In genomic region chr17:36257241-36257947, GRCm38 (mm10) we compare ENCODE assay signal across 8 mouse cellular contexts. TPM values are rescaled to one million over a fixed set of nuclear protein-coding genes. Genes with fewer than 3 reads are reported as not detected.
DNase-seq lines count a peak whose midpoint lies in the region; ATAC-seq lines count a peak whose summit lies in the region.

No protein-coding gene starts in this region.

- under 1% methylated on average over 37 of the region's 37 CpGs for WGBS in forebrain, embryonic 11.5 days
- under 1% methylated on average over 37 of the region's 37 CpGs for WGBS in heart, embryonic 15.5 days
- WGBS in liver, embryonic 13.5 days (ENCODE audit: insufficient replicate concordance): under 1% methylated on average over 37 of the region's 37 CpGs
- under 1% methylated on average over 37 of the region's 37 CpGs for WGBS in stomach, embryonic 15.5 days

- peak overlapping the region; percentile 72 for H3K9ac ChIP-seq in forebrain, embryonic 11.5 days (ENCODE audit: low read length)
- peak overlapping the region; percentile 76 for H3K9ac ChIP-seq in heart, embryonic 15.5 days
- H3K9ac ChIP-seq in liver, embryonic 13.5 days: peak overlapping the region; percentile 83
- H3K9ac ChIP-seq in stomach, embryonic 15.5 days: peak overlapping the region; percentile 72

- peak; percentile 48 for DNase-seq in c-Kit-positive CD71-positive TER-119-negative erythroid progenitor cells, embryonic 14.5 days (ENCODE audit: low read depth)
- DNase-seq in forebrain, embryonic 11.5 days (ENCODE audit: low spot score): peak; percentile 82
- peak; percentile 86 to 93 for DNase-seq in kidney, postnatal 25 days
- DNase-seq in liver, embryonic 13.5 days: peak; percentile 52
- peak; percentile 78 for DNase-seq in neural tube, embryonic 10.5 days (ENCODE audit: extremely low spot score, low spot score)

- peak; percentile 94 for ATAC-seq in CD4-positive, CD25-positive, alpha-beta regulatory T cell, adult 4 months
- peak; percentile 96 for ATAC-seq in forebrain, embryonic 11.5 days (replicated peaks; ENCODE audit: low FRiP score)
- peak; percentile 93 for ATAC-seq in heart, embryonic 15.5 days (replicated peaks; ENCODE audit: insufficient number of reproducible peaks, insufficient read depth, low FRiP score, low read depth)
- peak; percentile 92 for ATAC-seq in liver, embryonic 13.5 days (ENCODE audit: low read depth)
- peak; percentile 96 for ATAC-seq in stomach, embryonic 15.5 days (ENCODE audit: insufficient read depth, low FRiP score, low read depth)

- H3K36me3 ChIP-seq in forebrain, embryonic 11.5 days (ENCODE audit: control insufficient read depth, insufficient read depth, low read length): peaks cover 11% of the 10 kb centered on the region; the same call in 1 of the 2 replicates
- H3K36me3 ChIP-seq in heart, embryonic 15.5 days: peaks cover 30% of the 10 kb centered on the region
- peaks cover 44% of the 10 kb centered on the region for H3K36me3 ChIP-seq in liver, embryonic 13.5 days
- H3K36me3 ChIP-seq in stomach, embryonic 15.5 days: peaks cover 18% of the 10 kb centered on the region; the same call in 1 of the 2 replicates

- H3K9me3 ChIP-seq in forebrain, embryonic 11.5 days (ENCODE audit: control insufficient read depth, low read length): no peaks in the 10 kb centered on the region
- no peaks in the 10 kb centered on the region for H3K9me3 ChIP-seq in heart, embryonic 15.5 days (replicated peaks)
- H3K9me3 ChIP-seq in liver, embryonic 13.5 days (replicated peaks): no peaks in the 10 kb centered on the region
- H3K9me3 ChIP-seq in stomach, embryonic 15.5 days: no peaks in the 10 kb centered on the region

- H3K27ac ChIP-seq in forebrain, embryonic 11.5 days (ENCODE audit: low read depth, low read length): 0 out of 2 replicates have a peak overlapping the region, but pooled peaks have one; percentile 27
- H3K27ac ChIP-seq in heart, embryonic 15.5 days: peak overlapping the region; percentile 80
- H3K27ac ChIP-seq in liver, embryonic 13.5 days: peak overlapping the region; percentile 77
- peak overlapping the region; percentile 86 for H3K27ac ChIP-seq in stomach, embryonic 15.5 days

- peak overlapping the region; percentile 46 for H3K4me2 ChIP-seq in forebrain, embryonic 11.5 days (ENCODE audit: low read depth, low read length, severe bottlenecking)
- peak overlapping the region; percentile 56 for H3K4me2 ChIP-seq in heart, embryonic 15.5 days
- peak overlapping the region; percentile 70 for H3K4me2 ChIP-seq in liver, embryonic 13.5 days
- H3K4me2 ChIP-seq in stomach, embryonic 15.5 days: peak overlapping the region; percentile 53

- H3K4me1 ChIP-seq in forebrain, embryonic 11.5 days (replicated peaks; ENCODE audit: control insufficient read depth, insufficient read depth, low read length): peaks cover 2% of the 10 kb centered on the region; the same call in 1 of the 2 replicates
- peaks cover 10% of the 10 kb centered on the region for H3K4me1 ChIP-seq in heart, embryonic 15.5 days (replicated peaks)
- peaks cover 14% of the 10 kb centered on the region for H3K4me1 ChIP-seq in liver, embryonic 13.5 days (replicated peaks)
- peaks cover 6% of the 10 kb centered on the region; the same call in 1 of the 2 replicates for H3K4me1 ChIP-seq in stomach, embryonic 15.5 days

- H3K27me3 ChIP-seq in forebrain, embryonic 11.5 days (ENCODE audit: control insufficient read depth, insufficient read depth, low read length): no peaks in the 10 kb centered on the region
- H3K27me3 ChIP-seq in heart, embryonic 15.5 days: 0 out of 2 replicates have a peak, but pooled peaks cover 3% of the 10 kb centered on the region
- H3K27me3 ChIP-seq in liver, embryonic 13.5 days: peaks cover 9% of the 10 kb centered on the region
- H3K27me3 ChIP-seq in stomach, embryonic 15.5 days (replicated peaks): no peaks in the 10 kb centered on the region

- peak overlapping the region; percentile 75 for H3K4me3 ChIP-seq in forebrain, embryonic 11.5 days (ENCODE audit: low read depth, low read length)
- peak overlapping the region; percentile 67 for H3K4me3 ChIP-seq in heart, embryonic 15.5 days
- peak overlapping the region; percentile 81 for H3K4me3 ChIP-seq in liver, embryonic 13.5 days (replicated peaks)
- H3K4me3 ChIP-seq in stomach, embryonic 15.5 days (replicated peaks): peak overlapping the region; percentile 71

RNA-seq across cellular contexts. Expression of gene Rpp21, which starts 0.5 kb away (rescaled TPM):
- polyA plus RNA-seq in CD4-positive, CD25-positive, alpha-beta regulatory T cell, adult 4 months (2017; shearing (Covaris generic)): 100 to 1,000 TPM; 191 to 211 TPM
- polyA plus RNA-seq in forebrain, embryonic 11.5 days (2014; fragmentation: Nextera tagmentation; extraction: Ambion mirVana): 82.2 and 89.0 TPM in 2 replicates
- polyA plus RNA-seq in heart, embryonic 15.5 days (2015; fragmentation: Nextera tagmentation; extraction: Ambion mirVana): 78.8 and 83.7 TPM in 2 replicates
- 60.0 and 75.1 TPM in 2 replicates for polyA plus RNA-seq in liver, embryonic 13.5 days (2015; fragmentation: Nextera tagmentation; extraction: Ambion mirVana)
- polyA plus RNA-seq in stomach, embryonic 15.5 days (2015; fragmentation: Nextera tagmentation; extraction: Ambion mirVana): 116 and 124 TPM in 2 replicates

RNA-seq across cellular contexts. Expression of gene Trim39, which starts 14.7 kb away (rescaled TPM):
- 10 to 100 TPM; 17.2 to 25.9 TPM for polyA plus RNA-seq in CD4-positive, CD25-positive, alpha-beta regulatory T cell, adult 4 months (2017; shearing (Covaris generic))
- 22.0 and 23.0 TPM in 2 replicates for polyA plus RNA-seq in forebrain, embryonic 11.5 days (2014; fragmentation: Nextera tagmentation; extraction: Ambion mirVana)
- polyA plus RNA-seq in heart, embryonic 15.5 days (2015; fragmentation: Nextera tagmentation; extraction: Ambion mirVana): 9.1 and 11.1 TPM in 2 replicates
- 6.1 and 6.7 TPM in 2 replicates for polyA plus RNA-seq in liver, embryonic 13.5 days (2015; fragmentation: Nextera tagmentation; extraction: Ambion mirVana)
- polyA plus RNA-seq in stomach, embryonic 15.5 days (2015; fragmentation: Nextera tagmentation; extraction: Ambion mirVana): 16.4 and 17.3 TPM in 2 replicates

RNA-seq across cellular contexts. Expression of gene H2-M10.2, which starts 28.9 kb away (rescaled TPM):
- polyA plus RNA-seq in CD4-positive, CD25-positive, alpha-beta regulatory T cell, adult 4 months (2017; shearing (Covaris generic)): under 1 TPM in 1 of 2 experiments, not detected in 1; 0.39 TPM
- polyA plus RNA-seq in forebrain, embryonic 11.5 days (2014; fragmentation: Nextera tagmentation; extraction: Ambion mirVana): 0.33 TPM in 2 replicates
- not detected in 2 replicates for polyA plus RNA-seq in heart, embryonic 15.5 days (2015; fragmentation: Nextera tagmentation; extraction: Ambion mirVana)
- not detected in 2 replicates for polyA plus RNA-seq in liver, embryonic 13.5 days (2015; fragmentation: Nextera tagmentation; extraction: Ambion mirVana)
- polyA plus RNA-seq in stomach, embryonic 15.5 days (2015; fragmentation: Nextera tagmentation; extraction: Ambion mirVana): not detected in 2 replicates

Comparison
In these comparisons a context has a peak if more than half of its experiments do, and no peak if none do; other contexts are left out.
1. Peak in every context shown above with its lines: DNase-seq, ATAC-seq, H3K4me3 ChIP-seq and H3K27ac ChIP-seq.
2. H3K27ac ChIP-seq: peak in every context shown above with its lines; median percentile 86 in stomach, embryonic 15.5 days; 80 in heart, embryonic 15.5 days; 77 in liver, embryonic 13.5 days; 27 in forebrain, embryonic 11.5 days.